Mouse (Mus musculus) B cell, adult 62 days (primary cell): ENCODE results near the gene AC141477.1. TPM values are rescaled to one million over a fixed set of nuclear protein-coding genes. Genes with fewer than 3 reads are reported as not detected.

Experiments used
- total RNA-seq: library from RNA; stranded (reverse); gene quantifications from 4 replicates; pipeline ENCODE4 v1.2.4, GENCODE M21; 2023

AC141477.1 gene
- total RNA-seq = 5.2 to 28.2 TPM (median 11.7 TPM) in 4 replicates

DNA sequence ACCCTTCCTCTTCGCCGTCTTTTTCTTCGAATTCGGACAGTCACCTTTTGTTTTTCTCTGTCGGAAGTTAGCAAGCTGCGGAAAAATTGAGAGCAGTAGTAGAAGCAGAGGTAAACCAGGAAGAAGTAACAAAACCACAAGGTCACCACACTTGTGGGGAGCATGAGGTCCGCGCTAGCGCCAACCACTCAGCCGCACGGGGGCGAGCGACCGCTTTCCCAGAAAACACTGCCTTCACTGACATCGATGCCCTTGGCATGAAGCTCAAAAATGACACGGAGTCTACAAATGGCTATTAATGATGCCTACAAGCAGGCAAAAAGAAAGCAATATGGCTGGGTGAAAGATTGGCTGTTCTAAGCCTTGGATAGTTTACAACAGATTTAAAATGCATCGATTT, at the start of gene AC141477.1:
Gene AC141477.1 (minus strand): TSS at position 164 of the 400 bp plus-strand sequence.

DNA sequence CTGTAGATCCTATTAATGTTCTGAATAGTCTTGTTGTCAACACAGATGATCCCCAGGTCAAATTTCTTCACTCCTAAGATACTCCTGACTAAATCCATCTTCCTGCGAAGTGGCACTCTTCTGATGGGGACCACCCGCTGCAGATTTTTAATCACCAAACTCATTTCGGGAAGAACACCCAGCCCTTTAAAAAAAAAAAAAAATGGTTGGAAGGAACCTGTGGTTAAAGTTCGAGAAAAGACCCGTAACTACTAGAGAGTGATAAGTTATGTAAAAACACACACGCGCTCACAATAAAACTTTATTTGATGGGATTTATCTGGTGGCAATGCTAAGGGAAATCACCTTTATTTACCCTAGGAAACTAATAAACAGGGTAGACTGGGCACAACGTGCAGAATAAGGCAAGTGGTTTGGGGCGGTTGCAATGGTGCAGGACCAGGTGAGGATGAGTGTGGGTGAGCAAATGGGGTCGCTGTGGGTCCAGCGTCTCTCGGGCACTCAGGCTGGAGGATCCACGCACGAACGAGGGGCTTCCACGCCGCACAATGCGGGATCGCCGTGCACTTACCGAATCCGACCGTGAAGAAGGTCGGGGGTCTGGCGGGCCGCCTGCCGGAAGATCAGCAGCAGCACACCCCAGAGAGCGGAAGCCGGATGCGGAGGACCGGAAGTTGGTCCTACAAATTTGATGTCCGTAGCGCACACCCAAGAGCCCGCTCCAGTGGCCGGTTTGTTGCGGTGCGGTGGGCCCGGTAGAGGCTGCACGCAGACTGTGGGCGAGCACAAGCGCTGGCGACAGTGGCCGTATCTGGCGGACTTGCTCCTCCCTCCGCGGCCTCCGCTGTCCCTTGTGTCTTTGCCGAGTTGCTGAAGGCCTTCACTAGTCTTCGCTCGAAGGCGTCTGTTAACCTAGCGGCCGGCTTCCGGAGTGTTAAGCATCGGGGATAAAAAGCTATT, 28.2 kb upstream of the AC141477.1 start, which contains the start of the genes Mcm3ap and Ybey:
Gene Mcm3ap (plus strand): TSS at position 725 of the 960 bp plus-strand sequence.
Gene Ybey (minus strand): TSS at position 912 of the 960 bp plus-strand sequence.

GRCm38 (mm10) chr10:76448851-76449250, 8.6 kb upstream of the AC141477.1 start, which contains the start of gene 2610028H24Rik:
Gene 2610028H24Rik (plus strand): TSS chr10:76449081.

DNA sequence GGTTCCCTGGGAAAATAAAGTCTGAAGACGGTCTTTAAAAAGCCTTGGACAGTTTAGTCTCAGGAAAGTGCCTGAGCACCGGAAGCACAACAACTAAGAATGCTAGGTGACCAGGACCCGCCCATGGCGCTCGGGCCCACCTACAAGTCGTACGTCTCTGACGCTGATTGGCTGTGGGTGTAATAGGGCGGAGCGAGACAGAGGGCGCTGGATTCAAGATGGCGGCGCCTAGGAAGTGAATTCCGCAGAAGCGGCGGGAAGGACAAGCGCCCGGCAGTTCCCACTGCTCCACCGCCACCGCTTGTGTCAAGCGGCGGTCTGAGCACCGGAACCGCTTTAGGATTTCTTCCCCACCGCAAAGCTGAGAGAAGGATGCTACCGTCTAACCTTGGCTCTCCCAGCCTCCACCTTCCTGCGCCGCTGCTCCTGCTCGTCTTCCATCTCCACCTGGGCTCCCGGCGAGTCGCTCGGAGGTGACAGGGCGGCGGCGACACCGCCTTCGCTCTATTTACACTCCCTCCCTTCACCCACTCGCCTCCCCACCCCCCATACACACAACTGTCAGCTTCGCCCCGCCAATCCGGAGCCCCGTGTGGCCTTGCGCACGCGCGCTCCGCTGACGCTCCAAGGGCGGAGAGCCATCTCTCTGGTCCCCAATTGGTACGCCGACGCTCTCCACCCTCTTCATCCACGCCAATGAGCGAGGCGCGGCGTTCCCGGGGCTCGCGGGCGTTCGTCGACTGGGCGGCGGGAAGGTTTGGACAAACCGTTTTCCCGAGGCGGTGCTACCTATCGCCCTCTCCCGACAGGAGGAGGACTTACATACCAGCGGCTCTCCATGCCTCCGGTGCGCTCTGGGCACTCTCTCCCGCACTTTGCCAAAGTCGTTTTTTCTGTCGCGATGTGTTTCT, 2.2 kb upstream of the AC141477.1 start, which contains the start of gene Pcnt:
Gene Pcnt (minus strand): TSS at position 609 of the 911 bp plus-strand sequence.

Other genes with a start within 250 kb of the AC141477.1 start
- gene Prmt2, start 202.6 kb downstream of the AC141477.1 start, total RNA-seq = 7.9 to 10.5 TPM (median 9.1 TPM) in 4 replicates
- gene S100b, start 186.6 kb downstream of the AC141477.1 start, total RNA-seq = not detected in 4 replicates
- 5.8 to 8.5 TPM (median 6.7 TPM) in 4 replicates for gene Dip2a, start 95.2 kb downstream of the AC141477.1 start, total RNA-seq
- gene Pcnt, start 2.3 kb upstream of the AC141477.1 start, total RNA-seq = 57.8 to 72.5 TPM (median 63.6 TPM) in 4 replicates
- not detected in 4 replicates for gene 2610028H24Rik, start 8.6 kb upstream of the AC141477.1 start, total RNA-seq
- 66.9 to 82.3 TPM (median 73.1 TPM) in 4 replicates for gene Mcm3ap, start 28.5 kb upstream of the AC141477.1 start, total RNA-seq
- gene Ybey, start 28.7 kb upstream of the AC141477.1 start, total RNA-seq = 1.2 to 2.1 TPM (median 1.6 TPM) in 4 replicates
- gene Lss, start 91.1 kb upstream of the AC141477.1 start, total RNA-seq = 11.9 to 28.3 TPM (median 18.9 TPM) in 4 replicates
- not detected in 4 replicates for gene Spatc1l, start 121.8 kb upstream of the AC141477.1 start, total RNA-seq
- not detected in 4 replicates for gene Ftcd, start 135.2 kb upstream of the AC141477.1 start, total RNA-seq
- not detected in 4 replicates for gene Col6a2, start 183.2 kb upstream of the AC141477.1 start, total RNA-seq